Comparison of ENCODE assay signal across 18 mouse cellular contexts in the genomic region with DNA sequence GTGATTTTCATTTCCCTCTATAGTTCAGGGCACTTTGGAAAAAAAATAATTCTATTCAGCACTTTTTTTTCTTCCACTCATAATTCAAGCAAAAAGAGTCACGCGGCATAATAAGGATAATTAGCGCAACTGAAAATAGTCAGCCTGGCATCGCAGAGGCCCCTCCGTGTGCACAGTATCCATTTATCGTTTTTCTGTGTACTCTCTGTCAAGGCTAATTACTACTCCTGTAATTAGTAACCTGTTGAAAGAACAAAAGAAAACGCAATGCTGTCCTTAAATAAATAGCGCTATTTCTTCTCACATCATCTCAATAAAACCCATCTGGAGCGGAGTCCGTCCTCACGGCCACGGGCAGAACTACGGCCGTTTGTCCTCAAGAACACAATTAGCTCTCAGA.
"Had no signal": no experiment of that assay in that cellular context is flagged by ENCODE, and none has a peak within 500 bp of the region (broad histone marks: within the 10 kb centered on the region; RNA-seq: fewer than 3 reads in every experiment).

No protein-coding gene starts in this region.

- DNase-seq: kidney, adult 8-10 months; kidney, postnatal 10 days; kidney, postnatal 36 days; layer of hippocampus, postnatal 36 days; liver, embryonic 13.5 days; lung, adult 2 months; lung, postnatal 14 days; lung, postnatal 4 days; midbrain, embryonic 14.5 days; right cerebral cortex, postnatal 25 days; spleen, adult 18-20 months; thymus, adult 2 months; thymus, postnatal 14 days; thymus, postnatal 4 days had no signal

- H3K9ac ChIP-seq: kidney, embryonic 15.5 days; liver, embryonic 13.5 days; stomach, embryonic 15.5 days had no signal

- H3K4me2 ChIP-seq: kidney, embryonic 15.5 days; liver, embryonic 13.5 days; midbrain, embryonic 11.5 days; stomach, embryonic 15.5 days had no signal

- H3K4me1 ChIP-seq: kidney, embryonic 15.5 days; stomach, embryonic 15.5 days had no signal

- H3K27me3 ChIP-seq: kidney, embryonic 15.5 days; liver, embryonic 13.5 days; stomach, embryonic 15.5 days had no signal

- H3K4me3 ChIP-seq: kidney, embryonic 15.5 days; left cerebral cortex, adult 2 months; liver, embryonic 13.5 days; stomach, embryonic 15.5 days had no signal

- H3K27ac ChIP-seq: kidney, embryonic 15.5 days; left cerebral cortex, adult 2 months; liver, embryonic 13.5 days; stomach, embryonic 15.5 days had no signal

- H3K9me3 ChIP-seq: kidney, embryonic 15.5 days; liver, embryonic 13.5 days; stomach, embryonic 15.5 days had no signal

- H3K36me3 ChIP-seq: kidney, embryonic 15.5 days; liver, embryonic 13.5 days; stomach, embryonic 15.5 days had no signal
